Mouse (Mus musculus): ENCODE measurements at regions not wholly inside any gene's neighbourhood (a gene's known extent, or its start where the extent isn't known, plus 50 kb on each side); places are given as distances from the start of the nearest gene placed in this dataset.
"Not testable (repeated sequence)": the region's sequence is repeated elsewhere in the genome, so short reads cannot be mapped to it uniquely, and the experiment has no call there.

DNA sequence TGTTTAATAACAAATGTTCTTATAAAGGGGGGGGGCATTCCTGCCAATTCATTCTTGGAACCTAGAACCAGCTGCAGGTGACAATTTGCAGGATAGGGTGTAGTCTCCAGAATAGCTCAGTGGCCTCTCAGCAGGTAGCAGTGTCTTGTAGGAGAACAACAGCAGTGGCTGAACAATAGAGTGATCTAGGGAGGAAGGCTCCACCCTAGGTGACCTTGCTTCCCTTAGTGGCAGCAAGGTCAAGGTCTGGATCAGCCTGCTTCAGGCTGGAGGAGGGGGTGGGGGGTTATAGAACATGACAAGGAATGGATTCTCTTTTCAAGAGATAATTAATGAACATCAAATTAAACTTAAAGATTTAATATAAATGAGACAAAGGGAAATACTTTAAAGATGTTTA is 358.5 kb upstream of the Tgif2lx2 start:
- Histone ChIP-seq H3K4me3 (replicated peaks; ENCODE audit: insufficient read depth, low read depth, low read length) (no peak overlapping the region), H3K4me1 (ENCODE audit: control insufficient read depth, insufficient read depth, low read length) (no peaks in the 10 kb centered on the region), H3K27ac (ENCODE audit: insufficient read depth, low read length) (no peak overlapping the region), H3K27me3 (ENCODE audit: control insufficient read depth, insufficient read depth, low read length) (no peaks in the 10 kb centered on the region)
- DNase-seq, result no peak
- no peak for TF ChIP-seq POLR2A (IDR thresholded peaks at IDR 0.05; ENCODE audit: borderline replicate concordance, insufficient read depth, low read length)
- TF ChIP-seq CTCF (IDR thresholded peaks at IDR 0.05; ENCODE audit: borderline replicate concordance, insufficient read depth, low read depth, low read length), result no peak

DNA sequence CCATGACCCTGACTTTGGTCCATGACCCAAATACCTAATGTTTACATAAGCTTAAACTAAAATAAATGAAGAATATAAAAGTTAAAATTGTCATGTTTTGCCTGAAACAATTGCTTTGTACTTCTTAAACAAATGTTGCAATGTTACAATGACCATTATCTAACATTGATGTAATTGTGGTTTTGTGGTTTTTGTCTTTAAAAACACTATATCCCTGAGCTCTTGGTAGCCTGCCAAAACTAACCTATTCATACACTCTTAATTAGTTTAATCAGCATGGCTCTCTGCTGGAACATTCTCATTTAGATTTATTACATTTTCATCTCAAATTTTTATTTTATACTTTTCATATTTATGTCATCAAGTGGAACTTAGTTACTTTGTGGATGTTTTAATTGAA is 314.4 kb upstream of the Tgif2lx2 start:
- Histone ChIP-seq H3K4me1 (ENCODE audit: control insufficient read depth, insufficient read depth, low read length) (no peaks in the 10 kb centered on the region), H3K4me3 (replicated peaks; ENCODE audit: insufficient read depth, low read depth, low read length) (no peak overlapping the region), H3K27me3 (ENCODE audit: control insufficient read depth, insufficient read depth, low read length) (no peaks in the 10 kb centered on the region), H3K27ac (ENCODE audit: insufficient read depth, low read length) (no peak overlapping the region)
- TF ChIP-seq CTCF (IDR thresholded peaks at IDR 0.05; ENCODE audit: borderline replicate concordance, insufficient read depth, low read depth, low read length), result no peak
- TF ChIP-seq POLR2A (IDR thresholded peaks at IDR 0.05; ENCODE audit: borderline replicate concordance, insufficient read depth, low read length), result no peak
- DNase-seq, result no peak

DNA sequence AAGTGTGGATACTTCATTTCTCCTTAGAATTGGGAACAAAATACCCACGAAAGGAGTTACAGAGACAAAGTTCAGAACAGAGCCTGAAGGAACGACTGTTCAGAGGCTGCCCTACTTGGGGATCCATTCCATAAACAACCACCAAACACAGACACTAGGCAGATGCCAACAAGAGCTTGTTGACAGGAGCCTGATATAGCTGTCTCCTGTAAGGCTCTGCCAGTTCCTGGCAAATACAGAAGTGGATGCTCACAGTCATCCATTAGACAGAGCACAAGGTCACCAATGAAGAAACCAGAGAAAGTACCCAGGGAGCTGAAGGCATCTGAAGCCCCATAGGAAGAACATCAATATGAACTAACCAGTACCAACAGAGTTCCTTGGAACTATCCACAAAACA is 309.9 kb upstream of the Tgif2lx2 start:
- H3K4me3 ChIP-seq (replicated peaks; ENCODE audit: insufficient read depth, low read depth, low read length); H3K27ac ChIP-seq (ENCODE audit: insufficient read depth, low read length); H3K4me1 ChIP-seq (ENCODE audit: control insufficient read depth, insufficient read depth, low read length); DNase-seq; H3K27me3 ChIP-seq (ENCODE audit: control insufficient read depth, insufficient read depth, low read length): not testable (repeated sequence)
- 57% methylated on average over 2 of the region's 2 CpGs for WGBS

DNA sequence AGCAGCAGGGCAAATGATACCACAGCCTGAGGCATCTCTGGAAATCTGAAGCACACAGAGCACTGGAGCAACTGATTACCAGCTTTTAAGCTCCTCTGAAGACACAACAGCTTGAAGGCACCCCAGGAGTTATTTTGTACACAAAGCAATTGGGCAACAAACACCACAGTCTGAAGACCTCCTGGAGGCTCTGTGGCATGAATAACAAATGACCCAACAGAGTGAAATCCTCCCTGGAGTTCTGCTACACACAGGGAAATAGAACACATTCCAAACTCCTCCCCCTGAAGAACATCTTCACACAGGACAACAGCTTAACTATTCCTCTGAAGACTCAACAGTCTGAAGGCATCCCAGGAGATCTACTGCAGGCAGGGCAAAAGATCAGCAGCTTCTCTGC is 291.8 kb upstream of the Tgif2lx2 start:
- no peaks in the 10 kb centered on the region for H3K27me3 ChIP-seq (ENCODE audit: control insufficient read depth, insufficient read depth, low read length)
- H3K4me1 ChIP-seq (ENCODE audit: control insufficient read depth, insufficient read depth, low read length), result no peaks in the 10 kb centered on the region
- H3K4me3 ChIP-seq (replicated peaks; ENCODE audit: insufficient read depth, low read depth, low read length), result no peak overlapping the region
- no peak overlapping the region for H3K27ac ChIP-seq (ENCODE audit: insufficient read depth, low read length)
- no peak for TF ChIP-seq CTCF (IDR thresholded peaks at IDR 0.05; ENCODE audit: borderline replicate concordance, insufficient read depth, low read depth, low read length)
- peak in 1 of 2 experiments; percentile 0 for DNase-seq
